Comparison of ENCODE assay signal across 11 mouse cellular contexts in the genomic region with DNA sequence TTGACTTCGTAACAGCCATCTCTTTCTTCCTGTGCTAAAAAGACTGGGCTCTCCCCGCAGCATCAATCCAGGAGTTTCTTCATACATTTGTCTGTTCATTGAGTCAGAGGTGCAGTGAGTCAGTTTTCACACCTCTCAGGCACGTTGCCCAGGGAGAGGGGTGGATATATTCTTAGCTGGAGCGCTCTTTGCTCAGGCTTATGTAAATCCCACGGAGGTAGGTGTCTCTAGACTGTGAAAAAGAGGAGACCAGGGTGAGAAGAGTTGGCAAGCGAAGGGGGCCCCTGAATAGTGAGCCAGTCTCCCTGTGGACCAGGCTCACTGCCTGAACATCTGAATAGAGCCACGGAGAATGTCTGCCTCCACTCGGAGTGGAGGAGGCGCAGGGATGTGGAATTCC.
A peak's percentile ranks its signal among the peaks of the same experiment; 100 is the strongest.
DNase-seq lines count a peak whose midpoint lies in the region; ATAC-seq and TF ChIP-seq lines count a peak whose summit lies in the region.
"Had no signal": no experiment of that assay in that cellular context is flagged by ENCODE, and none has a peak within 500 bp of the region (broad histone marks: within the 10 kb centered on the region; RNA-seq: fewer than 3 reads in every experiment).

No protein-coding gene starts in this region.

- H3K36me3 ChIP-seq in heart, embryonic 16.5 days (ENCODE audit: control insufficient read depth, insufficient read depth) = no peaks in the 10 kb centered on the region
- H3K36me3 ChIP-seq in midbrain, embryonic 11.5 days (ENCODE audit: control insufficient read depth, insufficient read depth, low read length) = no peaks in the 10 kb centered on the region
- H3K36me3 ChIP-seq in midbrain, postnatal 0 days (ENCODE audit: insufficient read depth, low read length) = no peaks in the 10 kb centered on the region
- H3K36me3 ChIP-seq: forebrain, embryonic 15.5 days had no signal

- TF ChIP-seq CTCF in midbrain, postnatal 0 days (IDR thresholded peaks at IDR 0.05) = no peak

- peak overlapping the region; percentile 17; the same call in 1 of the 2 replicates for H3K4me2 ChIP-seq in heart, embryonic 16.5 days (ENCODE audit: low read depth, low read length)
- H3K4me2 ChIP-seq in midbrain, embryonic 11.5 days = no peak overlapping the region
- H3K4me2 ChIP-seq in midbrain, postnatal 0 days (ENCODE audit: low read depth, low read length, poor library complexity, severe bottlenecking) = no peak overlapping the region
- H3K4me2 ChIP-seq: forebrain, embryonic 15.5 days had no signal

- WGBS in heart, embryonic 16.5 days = 39% methylated on average over 9 of the region's 9 CpGs
- WGBS in midbrain, embryonic 11.5 days = 57% methylated on average over 9 of the region's 9 CpGs
- WGBS in midbrain, postnatal 0 days = 39% methylated on average over 9 of the region's 9 CpGs

- H3K9ac ChIP-seq in heart, embryonic 16.5 days (ENCODE audit: low read length) = no peak overlapping the region
- H3K9ac ChIP-seq in midbrain, embryonic 11.5 days (ENCODE audit: low read length) = no peak overlapping the region
- H3K9ac ChIP-seq in midbrain, postnatal 0 days (replicated peaks; ENCODE audit: low read length, poor library complexity, severe bottlenecking) = no peak overlapping the region
- H3K9ac ChIP-seq: forebrain, embryonic 15.5 days had no signal

- DNase-seq in heart, adult 18-20 months = no peak
- DNase-seq in midbrain, embryonic 11.5 days (ENCODE audit: low spot score, missing footprints) = peak; percentile 28
- DNase-seq in midbrain, postnatal 0 days (ENCODE audit: low spot score) = no peak
- DNase-seq in left cerebral cortex, adult 8-10 months (ENCODE audit: low spot score in 2 of 2) = peak; percentile 51 to 96
- DNase-seq in telencephalon, adult 2 months (ENCODE audit: low read depth, low spot score) = peak; percentile 96
- DNase-seq in adrenal gland, adult 8-10 months = no peak
- DNase-seq in embryo, embryonic 11 days = no peak

- H3K27ac ChIP-seq in heart, embryonic 16.5 days (ENCODE audit: low read length) = peak overlapping the region; percentile 44; the same call in 1 of the 2 replicates
- H3K27ac ChIP-seq in midbrain, embryonic 11.5 days (ENCODE audit: low read depth, low read length) = no peak overlapping the region
- no peak overlapping the region for H3K27ac ChIP-seq in midbrain, postnatal 0 days (ENCODE audit: low read depth, low read length)
- H3K27ac ChIP-seq: forebrain, embryonic 15.5 days had no signal

- H3K9me3 ChIP-seq in heart, embryonic 16.5 days (replicated peaks; ENCODE audit: control insufficient read depth, low read length) = no peaks in the 10 kb centered on the region
- no peaks in the 10 kb centered on the region for H3K9me3 ChIP-seq in midbrain, embryonic 11.5 days (ENCODE audit: control insufficient read depth, low read length)
- no peaks in the 10 kb centered on the region for H3K9me3 ChIP-seq in midbrain, postnatal 0 days (ENCODE audit: low read length)
- H3K9me3 ChIP-seq: forebrain, embryonic 15.5 days had no signal

- peak; percentile 49; the same call in 1 of the 2 replicates for ATAC-seq in heart, embryonic 16.5 days (replicated peaks; ENCODE audit: extremely low read depth, insufficient read depth, low FRiP score)
- no peak for ATAC-seq in midbrain, embryonic 11.5 days (ENCODE audit: low FRiP score)
- ATAC-seq in midbrain, postnatal 0 days (ENCODE audit: low FRiP score) = no peak
- ATAC-seq: forebrain, embryonic 15.5 days had no signal

- H3K4me3 ChIP-seq in heart, embryonic 16.5 days (ENCODE audit: low read length) = no peak overlapping the region
- H3K4me3 ChIP-seq in midbrain, embryonic 11.5 days (ENCODE audit: low read depth, low read length) = no peak overlapping the region
- H3K4me3 ChIP-seq in midbrain, postnatal 0 days (ENCODE audit: low read depth, low read length) = no peak overlapping the region
- H3K4me3 ChIP-seq: forebrain, embryonic 15.5 days; myocyte had no signal

- no peaks in the 10 kb centered on the region for H3K27me3 ChIP-seq in heart, embryonic 16.5 days (ENCODE audit: control insufficient read depth, insufficient read depth, low read length)
- H3K27me3 ChIP-seq in midbrain, embryonic 11.5 days (ENCODE audit: control insufficient read depth, insufficient read depth, low read length) = no peaks in the 10 kb centered on the region
- no peaks in the 10 kb centered on the region for H3K27me3 ChIP-seq in midbrain, postnatal 0 days (ENCODE audit: insufficient read depth, low read length)
- H3K27me3 ChIP-seq: CH12.LX; forebrain, embryonic 15.5 days had no signal

- peaks cover 13% of the 10 kb centered on the region for H3K4me1 ChIP-seq in heart, embryonic 16.5 days (ENCODE audit: control insufficient read depth, insufficient read depth, low read length)
- H3K4me1 ChIP-seq in midbrain, embryonic 11.5 days (ENCODE audit: control insufficient read depth, insufficient read depth, low read length) = 0 out of 2 replicates have a peak, but pooled peaks cover 3% of the 10 kb centered on the region
- H3K4me1 ChIP-seq in midbrain, postnatal 0 days (ENCODE audit: insufficient read depth, low read length) = no peaks in the 10 kb centered on the region

Comparison
In these comparisons a context has a peak if more than half of its experiments do, and no peak if none do; other contexts are left out.
1. DNase-seq: peak in midbrain, embryonic 11.5 days (single experiment), left cerebral cortex, adult 8-10 months (2 of 2) and telencephalon, adult 2 months (single experiment); none in heart, adult 18-20 months (0 of 2), midbrain, postnatal 0 days (single experiment), adrenal gland, adult 8-10 months (single experiment) and embryo, embryonic 11 days (single experiment).